Mouse (Mus musculus) layer of hippocampus, postnatal 36 days (tissue): ENCODE results near the gene Papss1. TPM values are rescaled to one million over a fixed set of nuclear protein-coding genes. Genes with fewer than 3 reads are reported as not detected.
"Not testable (repeated sequence)": the region's sequence is repeated elsewhere in the genome, so short reads cannot be mapped to it uniquely, and the experiment has no call there.

Source experiments
- DNase-seq, 2 experiments: peaks; one replicate each; pipeline ENCODE4 v3.0.0; 2022
- total RNA-seq, 2 experiments: library from RNA; stranded (reverse); gene quantifications; 2 replicates each; pipeline ENCODE4 v1.2.3; 2021

Papss1 gene
- 10 to 100 TPM; 72.0 to 74.3 TPM for total RNA-seq

DNA sequence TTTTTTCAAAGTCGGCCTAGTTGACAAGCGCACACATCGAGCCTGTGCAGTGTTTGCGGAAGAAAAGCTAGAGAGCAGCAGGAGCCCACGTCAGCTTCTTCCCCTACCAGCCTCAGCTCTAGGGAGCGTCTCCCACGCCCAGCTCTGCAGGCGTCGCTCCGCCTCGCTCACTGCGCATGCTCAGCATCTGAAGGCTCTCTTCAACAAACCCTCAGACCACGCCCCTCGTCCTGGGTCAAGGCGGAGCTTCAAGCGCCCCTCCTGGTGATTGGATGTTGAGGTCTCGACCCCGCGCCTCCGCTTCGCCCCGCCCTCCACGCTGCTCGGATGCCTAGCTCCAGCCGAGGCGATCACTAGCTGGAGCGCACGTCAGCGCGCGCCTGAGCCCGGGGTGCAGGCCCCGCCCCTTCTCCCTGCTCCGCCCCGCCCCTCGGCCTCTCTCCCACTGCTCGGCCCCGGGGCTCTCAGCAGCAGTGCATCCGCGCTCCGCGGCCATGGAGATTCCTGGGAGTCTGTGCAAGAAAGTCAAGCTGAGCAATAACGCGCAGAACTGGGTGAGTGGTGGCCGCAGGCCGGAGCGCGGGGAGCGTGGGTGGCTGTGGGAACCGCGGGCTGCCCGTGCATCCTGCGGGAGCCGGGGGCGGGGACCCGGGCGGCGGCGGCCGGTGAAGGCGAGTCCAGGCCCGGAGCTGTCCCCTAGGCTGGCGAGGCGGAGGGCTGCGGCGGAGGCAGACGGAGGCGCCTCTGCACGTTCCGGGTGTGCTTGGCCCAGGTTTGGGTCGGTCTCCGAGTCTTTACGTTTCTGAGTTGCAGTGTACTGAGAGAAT lies at the start of gene Papss1:
Papss1 (plus strand) TSS at position 339 of the 827 bp plus-strand sequence.
- peak; percentile 100 for DNase-seq

DNA sequence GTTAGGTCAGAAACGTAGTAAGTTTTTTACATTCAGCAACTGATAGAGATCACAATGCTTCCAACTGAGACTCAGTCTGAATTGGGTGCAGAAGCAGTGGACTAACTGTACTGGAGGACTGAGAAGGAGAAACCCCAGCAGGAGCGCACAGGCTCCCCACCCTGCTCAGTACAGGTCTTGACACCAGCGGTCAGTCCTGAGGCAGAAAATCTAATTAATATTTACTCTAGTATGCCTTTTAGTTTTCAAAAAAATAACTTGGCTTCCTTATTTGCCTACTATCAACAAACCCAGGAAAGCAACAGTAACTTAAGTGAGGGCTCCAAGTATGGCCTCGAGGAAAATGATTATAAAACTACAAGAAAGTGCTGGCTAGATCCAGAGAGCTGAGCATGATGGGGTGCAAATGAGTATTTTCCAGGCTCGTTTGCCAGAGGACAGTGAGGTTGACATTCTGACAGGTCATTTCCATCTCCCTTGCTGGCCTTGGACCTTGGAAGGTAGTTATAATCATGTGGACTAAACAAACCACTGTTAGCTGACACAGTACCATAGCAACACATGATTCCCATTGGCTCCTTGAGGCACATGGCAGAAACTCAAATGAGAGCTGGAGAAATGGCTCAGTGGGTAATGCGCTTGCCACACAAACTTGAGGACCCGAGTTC lies 48.1 kb upstream of the Papss1 start:
- DNase-seq: no peak

DNA sequence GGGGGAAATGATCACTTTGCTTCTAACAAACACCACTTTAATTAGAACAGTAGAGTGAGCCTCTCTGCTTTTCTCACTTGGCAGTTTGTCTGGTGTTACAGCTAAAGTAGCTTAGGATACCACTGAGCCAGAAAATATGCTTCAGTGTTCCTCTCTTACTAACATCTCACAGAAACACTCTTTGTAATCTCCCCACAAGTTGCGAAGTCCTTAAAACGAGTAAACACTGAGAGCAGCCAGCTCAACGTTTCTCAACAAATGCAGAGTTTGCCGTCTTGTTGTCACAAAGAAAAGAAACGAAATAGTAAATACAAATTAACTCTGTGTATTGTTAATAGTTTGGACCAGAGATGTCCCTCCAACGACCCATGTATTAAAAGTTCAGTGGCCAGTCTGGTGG lies 46.8 kb upstream of the Papss1 start:
- no peak for DNase-seq

DNA sequence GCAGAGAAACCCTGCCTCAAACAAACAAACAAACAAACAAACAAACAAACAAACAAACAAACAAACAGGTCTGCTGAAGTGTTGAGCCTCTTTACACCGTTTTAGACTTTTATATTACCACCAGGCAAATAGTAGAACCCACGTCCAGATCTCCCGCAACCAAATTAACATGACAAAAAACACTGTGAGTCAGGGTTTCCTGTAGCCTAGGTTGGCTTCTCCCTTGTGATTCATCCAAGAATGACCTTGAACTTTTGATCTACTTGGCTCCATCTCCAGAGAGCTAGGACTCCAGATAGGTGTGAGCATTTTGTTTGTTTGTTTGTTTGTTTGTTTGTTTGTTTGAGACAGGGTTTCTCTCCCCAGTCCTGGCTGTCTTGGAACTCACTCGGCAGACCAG lies 43.4 kb upstream of the Papss1 start:
- DNase-seq: no peak

DNA sequence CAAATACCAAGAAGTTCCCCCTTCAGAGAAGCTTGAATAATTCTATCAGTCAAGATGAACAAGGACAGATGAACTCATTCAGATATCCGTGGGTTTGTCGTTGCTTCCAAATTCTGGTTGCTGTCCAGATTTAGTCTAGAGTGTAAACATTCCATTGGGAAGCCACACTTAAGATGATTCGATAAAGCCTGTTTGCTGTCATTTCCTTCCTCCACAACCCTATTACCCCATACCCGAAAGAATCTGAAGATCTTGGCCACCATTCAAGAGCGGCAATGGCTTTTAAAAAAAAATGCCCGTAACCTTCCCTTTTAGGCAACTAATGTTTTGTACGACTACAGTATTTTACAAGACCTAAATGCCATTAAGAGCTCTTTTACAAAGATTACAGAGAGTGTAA lies 42.3 kb upstream of the Papss1 start:
- DNase-seq: no peak

DNA sequence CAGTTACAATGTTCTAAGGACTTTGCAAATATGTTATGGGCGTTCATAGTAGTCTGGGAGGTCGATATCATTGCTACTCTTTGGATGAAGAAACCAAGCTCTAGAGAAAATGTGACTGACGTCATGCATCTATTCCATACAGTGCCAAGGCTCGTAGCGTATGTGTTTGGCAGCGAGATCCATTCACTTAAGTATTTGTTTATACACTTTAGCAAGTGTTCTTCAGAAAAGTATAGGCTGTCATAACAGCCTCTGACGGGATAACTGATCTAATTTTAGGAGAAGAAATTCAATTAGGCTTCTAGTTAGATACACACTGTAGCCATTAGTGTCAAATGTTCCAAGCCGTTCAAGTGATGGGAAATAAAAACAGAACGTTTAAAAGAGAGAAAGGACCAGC lies 40.8 kb upstream of the Papss1 start:
- DNase-seq: no peak

DNA sequence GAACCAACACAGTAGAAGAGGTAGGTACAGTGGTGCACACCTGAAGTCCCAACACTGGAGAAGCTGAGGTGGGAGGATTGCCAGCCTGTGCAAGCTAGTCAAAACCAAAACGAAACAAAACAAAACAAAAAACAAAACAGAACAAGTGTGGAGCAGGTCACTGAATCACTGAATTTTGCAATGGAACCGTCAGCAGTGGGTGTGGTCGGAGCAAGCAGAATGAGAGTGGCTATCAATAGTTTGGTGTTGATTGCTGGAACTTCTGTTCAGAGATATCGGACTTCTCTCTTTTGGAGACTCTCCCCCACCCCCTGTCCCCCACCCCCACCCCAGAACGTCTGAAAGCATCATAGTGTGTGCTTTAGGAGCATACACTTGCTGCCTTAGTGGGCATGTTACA lies 40.4 kb upstream of the Papss1 start:
- DNase-seq: no peak

DNA sequence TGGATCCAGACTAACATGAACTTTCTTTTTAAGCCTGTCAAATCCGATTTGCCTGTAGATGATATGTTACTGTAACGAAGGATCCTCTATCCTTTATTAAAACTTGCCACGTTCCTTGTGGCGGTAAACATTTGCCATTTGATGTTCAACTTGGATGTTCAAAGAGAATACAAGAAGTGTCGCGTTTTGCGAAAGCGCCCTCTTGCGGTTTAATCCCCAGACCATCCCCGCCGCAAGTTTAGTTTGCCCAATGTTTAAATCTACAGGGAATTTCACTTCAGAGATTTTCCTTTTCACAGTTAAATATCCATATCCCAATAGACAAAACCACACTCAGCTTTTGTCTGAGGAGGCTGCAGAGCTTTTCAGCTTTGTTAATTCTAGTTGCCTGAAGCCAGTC lies 39.8 kb upstream of the Papss1 start:
- DNase-seq: peak; percentile 16 to 18

DNA sequence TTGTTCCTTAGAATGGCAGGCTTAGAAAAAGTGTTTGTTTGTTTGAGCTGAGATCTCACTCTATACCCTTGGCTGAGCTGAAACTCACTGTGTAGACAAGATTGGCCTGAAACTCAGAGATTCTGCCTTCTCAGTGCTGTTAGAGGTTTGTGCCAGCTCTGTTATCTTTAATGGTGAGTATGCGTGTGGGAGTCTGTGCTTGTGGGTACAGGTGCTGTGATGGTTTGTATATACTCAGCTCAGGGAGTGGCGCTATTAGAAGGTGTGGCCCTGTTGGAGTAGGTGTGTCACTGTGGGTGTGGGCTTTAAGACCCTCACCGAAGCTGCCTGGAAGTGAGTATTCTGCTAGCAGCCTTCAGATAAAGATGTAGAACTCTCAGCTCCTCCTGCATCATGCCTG lies 39.3 kb upstream of the Papss1 start:
- DNase-seq: no peak

DNA sequence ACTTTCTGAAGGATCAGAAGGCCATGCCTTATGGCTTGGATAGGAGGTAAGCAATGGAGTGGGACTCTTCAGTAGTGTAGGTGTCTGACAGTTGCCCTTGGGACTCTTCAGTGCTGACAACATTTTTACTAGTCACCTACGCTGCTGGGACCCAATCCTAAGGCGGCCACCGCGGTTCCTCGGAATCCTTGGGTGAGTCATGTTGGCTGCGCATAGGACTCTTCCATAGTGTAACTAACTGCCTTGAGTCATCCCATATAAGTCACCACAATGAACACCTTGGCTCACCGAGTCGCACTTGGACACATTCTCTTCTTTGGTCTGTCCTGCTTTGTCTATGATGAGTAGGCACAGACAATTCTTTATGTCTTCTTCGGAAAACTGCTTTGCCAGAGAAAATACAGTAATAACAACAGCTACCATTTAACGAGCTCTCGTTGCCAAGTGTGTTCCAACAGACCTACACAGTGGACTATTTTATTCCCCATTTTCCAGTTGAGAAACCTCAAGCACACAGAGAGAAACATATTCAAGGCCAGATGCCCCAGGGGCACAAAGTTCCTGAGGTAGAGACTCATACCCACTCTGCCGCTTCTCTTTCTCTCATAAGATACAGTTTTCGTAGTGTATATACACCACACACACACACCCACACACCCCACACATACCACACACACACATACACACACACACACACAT lies 23.2 kb upstream of the Papss1 start:
- DNase-seq: no peak

DNA sequence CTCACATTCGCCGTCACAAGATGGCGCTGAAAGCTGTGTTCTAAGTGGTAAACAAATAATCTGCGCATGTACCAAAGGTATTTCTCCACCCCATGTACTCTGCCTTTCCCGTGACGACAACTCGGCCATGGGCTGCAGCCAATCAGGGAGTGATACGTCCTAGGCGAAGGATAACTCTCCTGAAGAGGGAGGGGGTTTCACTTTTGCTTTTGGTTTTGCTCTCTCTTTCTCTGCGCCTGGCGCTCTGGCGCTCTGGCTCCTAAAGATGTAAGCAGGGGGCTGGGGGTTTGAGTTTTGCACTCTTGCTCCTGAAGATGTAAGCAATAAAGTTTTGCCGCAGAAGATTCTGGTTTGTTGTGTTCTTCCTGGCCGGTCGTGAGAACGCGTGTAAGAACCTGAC lies 17.0 kb upstream of the Papss1 start:
- not testable (repeated sequence) for DNase-seq

DNA sequence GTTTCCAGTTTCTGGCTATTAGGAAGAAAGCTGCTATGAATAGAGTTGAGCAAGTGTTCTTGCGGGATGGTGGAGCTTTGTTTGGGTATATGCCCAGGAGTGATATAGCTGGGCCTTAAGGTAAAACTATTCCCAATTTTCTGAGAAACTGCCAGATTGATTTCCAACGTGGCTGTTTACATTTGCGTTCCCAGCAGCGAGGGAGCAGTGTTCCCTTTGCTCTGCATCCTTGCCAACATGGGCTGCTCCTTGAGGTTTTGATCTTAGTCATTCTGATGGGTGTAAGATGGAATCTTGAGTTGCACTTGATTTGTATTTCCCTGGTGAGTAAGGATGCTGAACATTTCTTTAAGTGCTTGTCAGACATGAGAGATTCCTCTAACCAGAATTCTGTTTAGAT lies 14.5 kb upstream of the Papss1 start:
- DNase-seq: no peak

DNA sequence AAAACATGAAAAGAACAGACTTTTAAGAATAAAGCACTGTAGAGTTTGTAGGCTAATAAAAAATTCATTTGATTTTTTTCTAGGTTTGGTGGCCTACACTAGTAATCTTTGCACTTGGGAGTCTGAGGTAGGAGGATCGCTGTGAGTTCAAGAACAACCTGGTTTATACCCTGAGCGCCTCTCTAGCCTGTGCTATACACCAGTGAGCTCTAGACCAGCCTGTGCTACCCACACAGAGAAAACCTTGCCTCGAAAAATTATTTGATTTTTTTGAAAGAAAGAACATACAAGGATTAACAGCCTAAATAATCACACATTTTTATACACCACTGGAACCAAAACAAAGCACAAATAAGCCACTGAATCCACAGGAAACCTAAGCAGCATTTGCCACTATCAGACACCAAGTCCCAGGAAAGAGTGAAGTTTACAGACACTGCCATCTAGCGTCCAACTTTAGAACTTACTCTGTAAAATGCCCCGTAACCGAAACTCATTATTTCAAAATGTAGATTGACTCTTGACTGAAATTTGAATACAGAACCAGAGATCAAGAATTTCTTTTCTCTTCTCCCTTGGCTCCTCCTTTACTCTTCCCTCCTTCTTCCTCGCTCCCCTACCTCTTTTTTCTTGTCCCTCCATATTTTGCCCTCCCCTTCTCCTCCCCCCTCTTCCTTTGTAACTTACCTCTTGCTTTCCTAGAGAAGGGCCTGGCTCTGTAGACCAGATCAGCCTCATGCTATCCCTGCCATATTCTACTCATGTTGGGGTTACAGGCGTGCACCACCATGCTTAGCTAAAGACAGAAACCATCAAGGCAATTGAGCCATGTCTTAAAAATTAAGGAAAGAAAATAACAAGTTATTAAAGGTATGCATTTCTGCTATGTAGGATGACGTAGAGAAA lies 12.0 kb upstream of the Papss1 start:
- DNase-seq: no peak

DNA sequence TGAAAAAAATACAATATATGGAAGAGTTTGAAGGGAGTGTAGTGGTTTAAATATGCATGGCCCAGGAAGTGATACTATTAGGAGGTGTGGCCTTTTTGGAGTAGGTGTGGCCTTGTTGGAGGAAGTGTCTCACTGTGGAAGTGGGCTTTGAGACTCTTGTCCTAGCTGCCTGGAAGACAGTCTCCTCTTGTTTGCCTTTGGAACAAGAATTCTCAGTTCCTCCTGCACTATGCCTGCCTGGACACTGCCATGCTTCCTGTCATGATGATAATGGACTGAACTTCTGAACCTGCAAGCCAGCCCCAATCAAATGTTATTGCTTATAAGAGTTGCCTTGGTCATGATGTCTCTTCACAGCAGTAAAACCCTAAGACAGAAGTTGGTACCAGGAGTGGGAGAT lies 8.8 kb upstream of the Papss1 start:
- no peak for DNase-seq

DNA sequence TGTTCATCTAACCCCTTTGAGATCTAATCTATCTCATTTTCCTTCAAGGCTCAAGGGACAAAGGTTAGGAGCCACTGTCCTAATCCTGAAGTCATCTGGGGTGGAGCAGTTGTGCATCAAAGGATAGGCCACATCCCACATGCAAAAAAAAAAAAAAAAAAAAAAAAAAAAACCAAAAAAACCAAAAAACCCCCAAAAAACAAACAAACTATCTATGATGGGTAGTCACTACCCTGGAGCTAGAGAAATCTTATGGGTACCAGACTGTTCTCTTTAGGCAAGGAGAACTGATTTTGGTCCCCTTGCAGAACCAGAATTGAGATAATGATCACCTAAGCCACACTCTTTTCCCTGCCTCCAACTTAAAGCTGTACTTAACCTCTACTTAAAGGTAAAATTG lies 3.0 kb upstream of the Papss1 start:
- DNase-seq: no peak

DNA sequence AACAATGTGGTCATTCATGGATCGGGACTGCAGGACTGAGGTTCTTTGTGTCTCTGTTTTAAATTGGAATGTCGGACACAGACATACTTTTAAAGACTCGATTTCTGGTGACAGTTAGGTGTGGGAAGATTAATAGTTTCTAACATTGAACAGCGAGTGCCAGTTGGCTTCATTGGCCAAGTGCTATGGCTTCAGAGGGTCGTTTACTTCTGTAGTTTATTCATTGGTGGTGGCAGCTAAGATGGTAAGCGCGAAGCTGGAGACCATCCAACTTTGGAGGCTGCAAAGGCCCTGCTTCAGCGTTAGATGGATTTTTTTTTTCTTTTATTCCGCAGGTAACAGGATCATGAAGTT lies 666 bp downstream of the Papss1 start:
- no peak for DNase-seq

DNA sequence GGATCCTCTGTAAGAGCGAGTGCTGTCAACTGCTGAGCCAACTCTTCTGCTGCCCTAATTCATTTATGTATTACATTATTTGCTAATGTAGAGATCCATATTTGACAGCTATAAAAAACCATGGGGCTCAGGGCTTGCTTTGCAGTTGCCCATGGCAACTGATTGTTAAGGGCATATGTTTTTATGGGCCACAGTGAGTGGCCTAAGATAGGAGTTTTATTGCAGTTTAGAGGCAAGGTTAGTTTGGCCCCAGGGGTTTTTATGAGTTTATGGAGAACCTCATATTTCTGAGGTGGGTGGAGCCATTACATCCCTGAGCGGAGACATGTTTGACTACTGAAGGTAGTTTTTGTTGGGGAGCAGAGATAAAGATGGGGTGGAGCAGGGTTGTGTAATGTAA lies 1.7 kb downstream of the Papss1 start:
- no peak for DNase-seq

DNA sequence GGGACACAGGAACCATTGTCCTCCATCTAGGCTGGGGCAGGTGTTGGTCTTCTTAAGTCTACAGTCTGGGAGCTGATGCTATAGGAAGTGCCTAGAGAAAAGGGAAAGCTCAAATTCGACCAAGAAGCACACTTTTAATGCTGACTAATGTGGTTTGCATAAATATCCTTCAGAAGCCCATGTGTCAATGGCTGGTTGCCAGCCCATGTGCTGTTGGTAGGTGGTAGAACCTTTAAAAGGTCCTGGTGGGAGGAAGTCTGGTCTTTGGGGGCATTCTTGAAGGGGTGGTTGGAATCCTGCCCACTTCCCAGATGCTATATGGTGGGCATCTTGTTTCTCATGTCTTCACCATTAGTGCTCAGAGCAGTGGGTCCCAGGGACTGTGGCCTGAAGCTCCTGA lies 5.9 kb downstream of the Papss1 start:
- DNase-seq: no peak

DNA sequence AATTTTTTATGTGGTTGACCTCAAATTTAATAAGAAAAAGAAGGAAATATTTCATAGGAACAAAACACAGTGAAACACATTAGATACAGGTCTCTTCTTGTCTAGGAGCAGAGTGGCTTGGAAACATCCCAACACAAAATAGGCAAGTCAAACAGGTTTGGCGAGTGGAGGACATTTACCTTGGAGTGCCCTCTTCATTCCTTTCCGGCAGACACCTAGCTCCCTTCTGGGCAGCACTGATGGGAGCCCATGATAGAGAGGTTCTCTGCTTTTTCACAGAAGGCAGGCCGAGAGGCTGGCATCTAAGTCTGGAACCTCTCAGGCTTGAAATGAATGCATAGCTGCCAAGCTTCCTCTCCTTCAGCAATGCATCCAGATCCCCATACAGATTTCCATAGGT lies 9.0 kb downstream of the Papss1 start:
- DNase-seq: no peak

DNA sequence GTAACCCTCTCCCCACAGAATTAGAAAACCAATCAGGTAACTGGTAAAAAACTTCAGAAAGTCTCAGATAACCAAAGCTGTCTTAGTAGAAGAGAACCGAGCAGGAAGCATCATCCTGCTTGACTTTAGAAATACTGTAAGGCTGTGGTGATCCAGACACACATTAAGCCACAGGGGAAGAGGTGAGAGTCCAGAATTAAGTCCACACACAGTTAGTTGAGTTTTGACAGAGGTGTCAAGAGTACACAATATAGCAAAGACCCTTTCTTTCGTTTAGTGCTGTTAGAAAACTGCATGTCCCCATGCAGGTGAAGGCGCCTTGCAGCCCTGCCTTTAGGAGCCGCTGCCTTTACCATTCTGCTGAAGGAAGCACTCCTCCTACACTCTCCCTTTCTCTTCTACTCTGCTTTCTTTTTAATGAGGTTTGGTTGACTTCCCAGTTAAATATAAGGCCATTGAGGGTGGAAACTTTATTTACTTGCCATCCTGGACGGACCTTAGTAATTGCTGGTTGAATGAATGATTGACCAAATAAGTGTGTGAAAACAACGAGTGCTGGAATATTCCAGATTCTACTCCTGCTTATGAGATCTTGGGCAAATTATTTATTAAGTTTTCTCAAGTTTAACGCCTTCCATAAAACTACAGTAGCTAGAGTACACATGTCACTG lies 14.0 kb downstream of the Papss1 start:
- no peak for DNase-seq

DNA sequence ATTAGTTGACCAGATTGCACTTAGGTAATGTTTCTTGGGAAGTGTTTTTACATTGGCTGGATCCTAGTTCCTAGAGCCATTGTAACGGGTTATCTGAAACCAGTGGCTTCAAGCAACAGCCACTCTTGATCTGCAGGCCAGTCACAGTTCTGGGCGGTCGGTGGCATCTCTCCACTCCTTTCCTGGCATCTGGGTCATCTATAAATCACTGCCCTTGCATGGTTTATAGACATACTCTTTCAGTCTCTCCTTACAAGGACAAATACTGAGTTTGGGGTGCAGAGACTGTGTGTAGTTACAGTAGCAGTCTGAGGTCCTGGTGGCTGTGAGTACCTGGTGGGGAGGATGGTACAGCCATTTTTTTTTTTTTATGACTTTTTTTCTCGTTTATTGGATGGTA lies 15.5 kb downstream of the Papss1 start:
- no peak for DNase-seq

DNA sequence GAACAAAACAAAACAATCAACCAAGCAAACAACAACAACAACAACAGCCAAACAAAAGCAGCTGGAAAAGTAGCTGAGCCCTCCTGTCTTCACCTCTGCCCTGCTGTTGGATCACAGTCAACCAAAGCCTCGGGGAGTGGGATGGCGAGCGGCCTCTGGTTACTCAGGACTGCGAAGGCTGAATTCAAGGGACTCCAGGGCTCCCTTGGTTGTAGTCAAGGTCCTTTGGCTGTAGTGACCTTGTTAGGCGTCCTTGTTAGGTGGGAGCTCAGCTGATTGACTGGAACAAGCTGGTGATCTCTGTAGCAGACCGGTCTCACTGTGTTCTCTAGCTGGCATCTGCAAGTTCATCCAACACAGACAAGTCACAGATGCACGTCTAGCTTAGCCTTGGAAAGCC lies 16.5 kb downstream of the Papss1 start:
- no peak for DNase-seq
